Mouse (Mus musculus) heart, embryonic 12.5 days (tissue): ENCODE data around the gene Slc35b1. TPM values are rescaled to one million over a fixed set of nuclear protein-coding genes. Genes with fewer than 3 reads are reported as not detected.
A peak's percentile ranks its signal among the peaks of the same experiment; 100 is the strongest.
"Not testable (repeated sequence)": the region's sequence is repeated elsewhere in the genome, so short reads cannot be mapped to it uniquely, and the experiment has no call there.

Experiments
- ATAC-seq: fragments of 200-750 bp; cut with Nextera tagmentation; 2 replicates; pipeline ENCODE4 v1.8.0; 2017; ENCODE audit warnings: moderate TSS enrichment, moderate library complexity; ENCODE audit not compliant: insufficient number of reproducible peaks, low FRiP score
- H3K27ac ChIP-seq: fragments of 300-500 bp; sonication (generic); 2 replicates; pipeline ENCODE4 v1.5.1; 2016; ENCODE audit warnings: mild to moderate bottlenecking, moderate library complexity; ENCODE audit not compliant: poor library complexity, severe bottlenecking
- H3K27me3 ChIP-seq: fragments of 300-500 bp; sonication (generic); replicated peaks from 2 replicates; pipeline ENCODE4 v1.6.1; 2016; ENCODE audit warnings: mild to moderate bottlenecking, moderate library complexity
- H3K36me3 ChIP-seq: fragments of 300-500 bp; sonication (generic); 2 replicates; pipeline ENCODE4 v1.6.1; 2016; ENCODE audit warnings: mild to moderate bottlenecking, moderate library complexity
- H3K4me1 ChIP-seq: fragments of 300-500 bp; sonication (generic); replicated peaks from 2 replicates; pipeline ENCODE4 v1.6.1; 2016; ENCODE audit warnings: mild to moderate bottlenecking
- H3K4me2 ChIP-seq: fragments of 300-500 bp; sonication (generic); 2 replicates; pipeline ENCODE4 v1.6.1; 2016; ENCODE audit warnings: mild to moderate bottlenecking, moderate library complexity
- H3K4me3 ChIP-seq: fragments of 300-500 bp; sonication (generic); 2 replicates; pipeline ENCODE4 v1.5.1; 2016; ENCODE audit warnings: mild to moderate bottlenecking
- H3K9ac ChIP-seq: fragments of 300-500 bp; sonication (generic); 2 replicates; pipeline ENCODE4 v1.6.1; 2016; ENCODE audit warnings: mild to moderate bottlenecking, moderate library complexity
- H3K9me3 ChIP-seq: fragments of 300-500 bp; sonication (generic); replicated peaks from 2 replicates; pipeline ENCODE4 v1.6.1; 2016; ENCODE audit warnings: mild to moderate bottlenecking, moderate library complexity
- WGBS: fragments of 180-500 bp; shearing (Covaris S2); methylation state at CpG from one replicate; pipeline ENCODE4 v1.1.7; 2016; 5-methylcytosine and 5-hydroxymethylcytosine counted together
- polyA plus RNA-seq: library from polyadenylated mRNA; unstranded; fragments of >200 nt; fragmentation: Nextera tagmentation; extraction: Ambion mirVana; gene quantifications from 2 replicates; pipeline ENCODE4 v1.2.1, GENCODE M21; 2016

Gene Slc35b1
- polyA plus RNA-seq, 1 experiment from 2014 or later = 86.0 TPM

GRCm38 (mm10) chr11:95406398-95406797, 21.9 kb downstream of the Slc35b1 start:
- H3K4me2 ChIP-seq, H3K27ac ChIP-seq, H3K4me3 ChIP-seq, H3K9ac ChIP-seq, H3K36me3 ChIP-seq, H3K27me3 ChIP-seq, ATAC-seq, H3K9me3 ChIP-seq: not testable (repeated sequence)
- peaks cover 23% of the 10 kb centered on the region for H3K4me1 ChIP-seq
- 83% methylated on average over 5 of the region's 5 CpGs for WGBS

DNA sequence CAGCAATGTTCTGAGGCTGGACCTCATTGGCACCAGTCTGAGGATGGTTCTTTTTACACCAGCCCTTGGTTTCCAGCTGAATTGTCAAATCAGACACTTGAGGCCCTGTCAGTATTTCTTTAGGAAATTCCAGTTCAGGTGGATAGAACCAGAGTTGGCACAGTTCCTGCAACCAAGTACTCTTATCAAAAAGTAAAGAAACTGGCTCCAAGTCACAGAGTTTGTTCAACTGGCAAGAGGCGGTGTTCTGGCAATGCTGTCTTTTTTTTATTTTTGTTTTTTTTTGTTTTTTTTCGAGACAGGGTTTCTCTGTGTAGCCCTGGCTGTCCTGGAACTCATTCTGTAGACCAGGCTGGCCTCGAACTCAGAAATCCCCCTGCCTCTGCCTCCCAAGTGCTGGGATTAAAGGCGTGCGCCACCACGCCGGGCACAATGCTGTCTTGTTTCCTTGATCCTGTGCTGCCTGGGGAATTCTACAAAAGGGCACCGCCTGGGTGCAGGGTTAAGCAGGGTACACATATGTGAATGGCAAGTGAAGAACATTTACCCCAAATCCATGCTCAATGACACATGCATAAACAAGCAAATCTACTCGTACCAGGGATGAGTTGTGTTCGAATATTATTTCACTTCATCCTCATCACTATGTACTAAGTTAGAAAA, 25.1 kb downstream of the Slc35b1 start:
- no peak overlapping the region for H3K4me2 ChIP-seq
- WGBS = 76% methylated on average over 10 of the region's 10 CpGs
- no peak overlapping the region for H3K4me3 ChIP-seq
- no peaks in the 10 kb centered on the region for H3K27me3 ChIP-seq
- no peaks in the 10 kb centered on the region for H3K9me3 ChIP-seq
- 0 out of 2 replicates have a peak, but pooled peaks cover 3% of the 10 kb centered on the region for H3K4me1 ChIP-seq
- no peak for ATAC-seq
- no peak overlapping the region for H3K27ac ChIP-seq
- no peak overlapping the region for H3K9ac ChIP-seq
- no peaks in the 10 kb centered on the region for H3K36me3 ChIP-seq

DNA sequence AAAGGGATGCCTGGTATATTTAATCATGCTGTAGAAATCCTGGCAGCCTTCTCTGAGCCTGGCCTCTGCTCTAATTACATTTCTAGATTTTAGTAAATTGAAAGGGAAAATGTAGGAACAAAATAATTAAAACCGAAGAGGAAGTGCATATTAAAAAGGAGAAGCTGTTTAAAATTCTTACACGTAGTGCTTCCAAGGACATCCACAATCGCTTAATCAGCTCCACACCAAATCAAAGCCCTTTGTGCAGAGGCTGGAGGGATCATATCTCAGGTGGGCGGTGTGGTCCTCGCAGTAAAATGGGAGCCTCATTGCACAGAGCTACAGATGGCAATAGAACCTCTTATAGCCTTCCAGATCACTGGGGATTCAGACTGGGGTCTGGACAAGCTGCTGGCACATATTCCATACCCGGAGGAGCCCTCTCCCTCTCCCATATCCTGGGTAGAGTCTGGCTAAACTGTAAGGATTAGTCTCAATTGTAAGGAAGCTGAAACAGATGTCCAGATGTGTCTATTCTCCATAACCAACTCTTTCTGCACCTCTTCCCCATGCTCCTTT, 27.0 kb downstream of the Slc35b1 start:
- Histone ChIP-seq H3K9me3 (no peaks in the 10 kb centered on the region), H3K4me1 (peaks cover 14% of the 10 kb centered on the region), H3K4me2 (no peak overlapping the region), H3K27ac (no peak overlapping the region), H3K4me3 (no peak overlapping the region), H3K9ac (peak overlapping the region; percentile 24; the same call in 1 of the 2 replicates), H3K36me3 (no peaks in the 10 kb centered on the region), H3K27me3 (no peaks in the 10 kb centered on the region)
- WGBS = 73% methylated on average over 6 of the region's 6 CpGs
- ATAC-seq = no peak

DNA sequence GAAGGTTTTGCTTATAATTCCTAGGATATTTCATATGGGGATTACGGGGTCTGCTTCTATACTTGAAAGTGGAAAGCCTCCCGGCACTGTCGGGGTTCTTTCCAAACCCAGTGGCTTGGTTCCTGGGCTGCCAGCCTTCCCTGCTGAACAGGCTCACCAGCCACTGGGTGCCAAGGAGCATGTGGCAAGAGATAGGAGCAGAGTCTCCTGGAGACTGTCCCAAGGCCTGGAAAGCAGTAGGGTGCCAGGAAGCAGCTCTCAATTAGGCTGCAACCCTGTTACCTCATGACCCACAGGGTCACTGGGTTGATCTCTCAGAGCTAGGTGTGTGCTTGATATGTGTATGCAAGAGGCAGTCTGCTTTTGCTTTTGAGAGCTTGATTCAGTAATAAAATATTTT, 28.1 kb downstream of the Slc35b1 start:
- H3K9me3 ChIP-seq = no peaks in the 10 kb centered on the region
- no peak for ATAC-seq
- no peaks in the 10 kb centered on the region for H3K27me3 ChIP-seq
- H3K36me3 ChIP-seq = no peaks in the 10 kb centered on the region
- peaks cover 14% of the 10 kb centered on the region for H3K4me1 ChIP-seq
- no peak overlapping the region for H3K4me2 ChIP-seq
- H3K9ac ChIP-seq = no peak overlapping the region
- no peak overlapping the region for H3K4me3 ChIP-seq
- 85% methylated on average over 3 of the region's 3 CpGs for WGBS
- 0 out of 2 replicates have a peak overlapping the region, but pooled peaks have one; percentile 27 for H3K27ac ChIP-seq

DNA sequence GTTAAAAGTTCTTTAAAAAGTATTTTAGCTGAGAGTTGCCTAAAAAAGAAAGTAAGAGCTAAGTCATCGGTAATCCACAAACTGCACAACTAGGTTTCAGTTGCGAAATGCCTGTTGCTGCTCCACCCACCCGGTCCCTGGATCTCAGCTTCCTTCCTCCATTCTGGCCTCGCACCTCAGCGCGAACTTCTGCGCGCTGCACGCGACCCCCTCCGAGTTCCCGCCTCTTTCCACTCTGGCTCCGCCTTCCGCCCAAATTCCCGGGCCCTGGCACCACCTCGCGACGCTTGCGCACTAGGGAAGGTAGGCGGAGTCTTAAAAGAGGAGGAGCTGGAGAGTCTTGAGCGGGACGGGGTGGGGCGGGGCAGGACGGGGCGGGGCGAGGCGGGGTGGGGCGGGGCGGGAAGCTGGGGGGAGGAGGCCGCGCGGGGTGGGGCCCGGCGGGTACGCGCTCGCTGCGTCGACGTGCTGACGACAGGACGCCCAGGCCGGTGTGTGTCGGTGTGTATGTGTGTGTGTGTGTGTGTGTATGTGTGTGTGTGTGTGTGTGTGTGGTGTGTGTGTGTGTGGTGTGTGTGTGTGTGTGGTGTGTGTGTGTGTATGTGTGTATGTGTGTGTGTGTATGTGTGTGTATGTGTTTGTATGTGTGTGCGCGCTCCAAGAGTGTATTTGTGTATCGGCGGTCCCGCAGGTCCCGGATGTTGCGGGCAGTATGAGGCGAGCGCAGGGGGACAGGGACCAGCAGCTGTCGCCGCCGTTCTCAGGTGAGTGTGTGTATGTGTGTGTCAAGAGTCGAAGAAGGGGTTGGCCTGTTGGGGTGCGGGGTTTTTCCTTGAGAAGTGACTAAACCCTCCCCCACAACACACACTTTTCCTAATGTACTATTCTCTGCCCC, 29.4 kb downstream of the Slc35b1 start, which contains the start of gene Spop:
Gene Spop (plus strand): TSS at position 440 of the 895 bp plus-strand sequence.
- peaks cover 14% of the 10 kb centered on the region for H3K4me1 ChIP-seq
- H3K9me3 ChIP-seq = no peaks in the 10 kb centered on the region
- H3K27me3 ChIP-seq = no peaks in the 10 kb centered on the region
- H3K36me3 ChIP-seq = no peaks in the 10 kb centered on the region
- peak; percentile 93 for ATAC-seq
- H3K9ac ChIP-seq = peak within 1 kb of the TSS; percentile 72
- H3K4me2 ChIP-seq = peak within 1 kb of the TSS; percentile 69
- H3K27ac ChIP-seq = peak within 1 kb of the TSS; percentile 94
- 1% methylated on average over 52 of the region's 58 CpGs for WGBS
- peak within 1 kb of the TSS; percentile 70 for H3K4me3 ChIP-seq

DNA sequence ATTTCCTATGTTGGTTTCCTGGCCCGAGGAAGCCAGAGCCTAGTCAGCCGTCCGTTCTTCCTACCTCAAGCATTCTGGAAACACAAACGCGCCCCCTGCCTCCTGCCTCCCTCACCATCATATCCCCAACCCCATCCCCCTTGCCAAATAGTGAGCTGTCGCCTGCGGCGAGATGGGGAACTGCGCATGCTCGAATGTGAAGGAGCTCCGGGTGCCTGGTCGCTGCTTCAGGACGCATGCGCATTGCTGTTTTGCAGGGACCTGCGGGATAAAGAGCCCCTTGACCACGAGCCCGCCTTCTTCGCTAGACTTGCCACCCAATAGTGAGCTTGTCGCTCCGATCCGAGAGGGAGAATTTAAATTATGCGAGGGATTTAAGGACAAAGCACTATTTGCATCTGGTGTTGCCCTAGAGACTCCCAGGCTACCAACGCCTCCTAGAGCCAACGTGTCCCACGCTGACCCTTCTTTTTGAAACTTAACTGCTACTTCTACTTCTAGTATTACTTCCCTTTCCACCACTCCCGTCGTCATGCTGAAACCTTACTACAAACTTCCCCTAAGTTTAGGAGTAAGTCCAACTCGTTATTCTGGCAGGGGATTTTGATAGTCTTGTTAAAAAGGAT, 30.2 kb downstream of the Slc35b1 start:
- WGBS = under 1% methylated on average over 28 of the region's 28 CpGs
- H3K27ac ChIP-seq = peak overlapping the region; percentile 94
- ATAC-seq = peak; percentile 88
- peak overlapping the region; percentile 72 for H3K9ac ChIP-seq
- peaks cover 10% of the 10 kb centered on the region for H3K4me1 ChIP-seq
- H3K4me3 ChIP-seq = peak overlapping the region; percentile 70
- no peaks in the 10 kb centered on the region for H3K27me3 ChIP-seq
- H3K36me3 ChIP-seq = no peaks in the 10 kb centered on the region
- peak overlapping the region; percentile 69 for H3K4me2 ChIP-seq
- H3K9me3 ChIP-seq = no peaks in the 10 kb centered on the region

DNA sequence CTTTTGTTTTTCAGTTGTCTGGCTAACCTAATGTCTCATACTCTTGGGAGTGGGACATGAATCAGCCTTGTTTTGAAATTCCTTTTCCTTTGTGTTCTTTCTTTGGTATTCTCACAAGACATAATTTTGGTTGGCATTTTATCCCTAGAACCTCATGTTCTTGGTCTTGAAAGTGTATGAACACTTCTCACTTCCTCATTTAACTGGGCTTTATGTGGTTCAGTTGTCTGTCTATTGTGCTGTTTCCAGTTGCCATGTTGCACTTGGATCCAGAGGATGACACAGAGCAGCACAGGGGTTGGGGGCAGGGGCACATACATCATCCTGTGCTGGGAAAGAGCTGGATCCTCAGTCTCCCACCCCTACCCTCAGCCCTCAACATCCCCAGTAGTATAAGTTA, 31.4 kb downstream of the Slc35b1 start:
- Histone ChIP-seq H3K27me3 (no peaks in the 10 kb centered on the region), H3K4me3 (peak overlapping the region; percentile 16; the same call in 1 of the 2 replicates), H3K4me2 (peak overlapping the region; percentile 46), H3K9ac (peak overlapping the region; percentile 39; the same call in 1 of the 2 replicates), H3K4me1 (peaks cover 10% of the 10 kb centered on the region), H3K9me3 (no peaks in the 10 kb centered on the region), H3K36me3 (0 out of 2 replicates have a peak, but pooled peaks cover 4% of the 10 kb centered on the region), H3K27ac (peak overlapping the region; percentile 47)
- no peak for ATAC-seq

DNA sequence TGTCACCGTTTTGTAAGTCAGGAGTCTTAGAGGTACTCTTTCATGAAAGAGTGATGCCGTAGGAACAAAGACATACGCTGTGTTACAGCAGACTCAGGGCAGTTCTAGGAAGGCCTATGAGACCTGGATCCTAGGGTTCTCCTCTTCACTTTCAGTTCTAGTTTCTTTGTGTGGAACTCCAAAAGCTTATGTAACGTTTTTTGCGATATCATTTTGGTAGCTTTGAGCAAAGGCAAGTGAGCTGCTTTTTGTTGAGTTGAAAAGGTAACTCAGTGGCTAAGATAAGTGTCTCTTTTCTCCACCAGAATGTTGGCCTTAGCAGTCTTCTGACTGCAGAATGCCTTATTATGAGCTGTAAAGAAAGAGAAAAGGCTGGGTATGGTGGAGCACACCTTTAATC, 32.8 kb downstream of the Slc35b1 start:
- no peak overlapping the region for H3K4me2 ChIP-seq
- no peaks in the 10 kb centered on the region for H3K27me3 ChIP-seq
- no peak for ATAC-seq
- H3K27ac ChIP-seq = no peak overlapping the region
- H3K36me3 ChIP-seq = 0 out of 2 replicates have a peak, but pooled peaks cover 4% of the 10 kb centered on the region
- 85% methylated on average over 5 of the region's 5 CpGs for WGBS
- H3K4me3 ChIP-seq = no peak overlapping the region
- no peaks in the 10 kb centered on the region for H3K9me3 ChIP-seq
- H3K9ac ChIP-seq = no peak overlapping the region
- peaks cover 10% of the 10 kb centered on the region for H3K4me1 ChIP-seq

- ATAC-seq = no peak
- Histone ChIP-seq H3K9me3 (no peaks in the 10 kb centered on the region), H3K36me3 (0 out of 2 replicates have a peak, but pooled peaks cover 4% of the 10 kb centered on the region), H3K27ac (no peak overlapping the region), H3K4me2 (no peak overlapping the region), H3K27me3 (no peaks in the 10 kb centered on the region), H3K4me3 (no peak overlapping the region), H3K9ac (no peak overlapping the region), H3K4me1 (peaks cover 4% of the 10 kb centered on the region)
- 70% methylated on average over 2 of the region's 2 CpGs for WGBS
Observed at GRCm38 (mm10) chr11:95420880-95421435, 36.5 kb downstream of the Slc35b1 start.

DNA sequence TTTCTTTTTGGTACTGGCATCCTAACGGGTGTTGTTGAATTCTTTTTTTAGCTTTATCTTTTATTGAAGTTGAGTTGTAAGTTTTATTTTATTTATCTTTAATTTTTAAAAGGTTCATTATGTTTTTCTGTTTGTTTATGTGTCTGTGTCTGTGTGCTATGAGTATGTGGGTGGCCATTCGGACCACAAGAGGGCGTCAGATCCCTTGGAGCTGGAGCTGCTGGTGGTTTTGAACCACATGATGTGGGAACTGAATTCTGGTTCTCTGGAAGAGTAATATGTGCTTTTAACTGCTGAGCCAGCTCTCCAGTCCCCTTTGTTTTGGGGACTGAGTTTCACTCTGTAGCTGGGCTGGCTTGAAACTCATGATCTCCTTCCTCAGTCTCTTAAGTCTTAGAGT, 39.0 kb downstream of the Slc35b1 start:
- WGBS = 78% methylated on average over 3 of the region's 3 CpGs
- no peak overlapping the region for H3K9ac ChIP-seq
- no peak for ATAC-seq
- H3K4me1 ChIP-seq = no peaks in the 10 kb centered on the region
- H3K27me3 ChIP-seq = no peaks in the 10 kb centered on the region
- no peak overlapping the region for H3K27ac ChIP-seq
- H3K36me3 ChIP-seq = 0 out of 2 replicates have a peak, but pooled peaks cover 4% of the 10 kb centered on the region
- no peak overlapping the region for H3K4me3 ChIP-seq
- no peaks in the 10 kb centered on the region for H3K9me3 ChIP-seq
- no peak overlapping the region for H3K4me2 ChIP-seq
